Mouse (Mus musculus): ENCODE results near the gene Cbfb. TPM values are rescaled to one million over a fixed set of nuclear protein-coding genes. Genes with fewer than 3 reads are reported as not detected.
"Not testable (repeated sequence)": the region's sequence is repeated elsewhere in the genome, so short reads cannot be mapped to it uniquely, and the experiment has no call there.

Cbfb gene
- total and polyA plus RNA-seq, 2 experiments: 2.8 to 15.7 TPM

DNA sequence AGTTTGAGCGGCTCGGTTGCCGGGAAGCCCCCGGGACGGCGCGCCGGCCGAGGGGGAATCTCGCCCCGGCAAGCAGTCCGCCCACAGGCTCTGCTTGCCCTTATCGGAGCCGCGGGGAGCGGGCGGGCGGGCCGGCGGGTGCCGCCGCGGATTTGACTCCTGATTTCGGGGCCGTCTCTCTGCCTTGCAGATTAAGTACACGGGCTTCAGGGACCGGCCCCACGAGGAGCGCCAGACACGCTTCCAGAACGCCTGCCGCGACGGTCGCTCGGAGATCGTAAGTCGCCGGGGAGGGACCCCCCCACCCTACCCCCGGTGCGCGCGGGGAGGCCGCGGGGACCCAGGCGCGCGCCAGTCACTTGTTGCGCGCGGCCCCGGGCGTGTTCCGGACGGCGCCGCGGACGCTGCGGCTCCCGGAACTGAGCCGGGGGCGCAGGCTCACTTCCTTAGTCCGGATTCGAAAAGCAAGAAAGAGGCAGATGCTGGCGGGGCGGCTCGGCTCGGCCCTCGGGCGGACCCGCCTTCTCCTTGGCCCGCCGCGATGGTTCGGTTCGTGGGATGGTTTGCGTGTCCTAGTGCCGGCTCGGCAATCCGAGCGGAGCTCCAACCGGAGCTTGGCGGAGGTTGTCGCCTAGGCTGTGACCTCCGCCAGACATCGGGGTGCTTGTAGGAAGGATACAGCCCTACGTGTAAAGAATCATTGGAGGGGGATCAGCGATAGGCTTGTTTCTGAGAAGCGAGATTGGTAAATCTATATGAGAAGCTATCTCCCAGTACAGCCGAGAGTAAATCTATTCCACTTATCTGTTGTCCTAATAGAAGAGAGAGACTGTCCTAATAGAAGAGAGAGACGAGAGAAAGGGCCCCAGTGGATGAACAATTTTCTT is 885 bp downstream of the Cbfb start:
- WGBS: under 1% methylated on average over 89 of the region's 92 CpGs
- Histone ChIP-seq H3K4me3 (ENCODE audit: insufficient read depth, low read depth, low read length) (peak overlapping the region; percentile 82), H3K79me2 (ENCODE audit: control insufficient read depth, insufficient read depth, low read length) (peaks cover 11% of the 10 kb centered on the region; the same call in 1 of the 2 replicates), H3K27ac (replicated peaks; ENCODE audit: insufficient read depth, low read depth, low read length) (peak overlapping the region; percentile 63), H3K36me3 (ENCODE audit: control insufficient read depth, insufficient read depth, low read length) (peaks cover 2% of the 10 kb centered on the region; the same call in 1 of the 2 replicates), H3K27me3 (ENCODE audit: control insufficient read depth, insufficient read depth, low read length) (no peaks in the 10 kb centered on the region), H3K4me1 (ENCODE audit: control insufficient read depth, insufficient read depth, low read length) (no peaks in the 10 kb centered on the region; the same call in 1 of the 2 replicates), H3K9ac (ENCODE audit: low read depth, low read length) (peak overlapping the region; percentile 85)
- peak; percentile 25 for DNase-seq (ENCODE audit: extremely low read depth, low read depth, low spot score)
- TF ChIP-seq CTCF (IDR thresholded peaks at IDR 0.05; ENCODE audit: low read depth, low read length) (no peak), POLR2A (IDR thresholded peaks at IDR 0.05; ENCODE audit: extremely low read depth, insufficient read depth, low read length) (no peak)

DNA sequence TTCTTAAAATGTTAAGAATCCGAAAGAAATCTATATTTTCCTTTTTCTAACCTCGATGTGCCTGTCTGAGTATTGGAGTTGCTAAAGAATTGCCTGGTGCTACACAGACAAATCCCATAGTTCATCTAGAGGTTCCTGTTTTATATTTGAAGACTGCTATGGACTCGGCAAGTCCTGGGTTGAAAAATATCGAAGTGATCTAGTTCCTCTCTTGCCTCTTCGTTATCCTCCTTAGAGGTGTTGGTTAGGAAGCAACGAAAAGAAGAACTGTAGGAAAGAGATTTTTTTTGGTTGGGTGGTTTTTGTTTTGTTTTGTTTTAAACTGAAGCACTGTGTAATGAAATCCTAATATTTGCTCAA is 1.5 kb downstream of the Cbfb start:
- Histone ChIP-seq H3K9ac (ENCODE audit: low read depth, low read length) (no peak overlapping the region), H3K27me3 (ENCODE audit: control insufficient read depth, insufficient read depth, low read length) (no peaks in the 10 kb centered on the region), H3K4me3 (ENCODE audit: insufficient read depth, low read depth, low read length) (no peak overlapping the region; the same call in 1 of the 2 replicates), H3K27ac (replicated peaks; ENCODE audit: insufficient read depth, low read depth, low read length) (no peak overlapping the region), H3K36me3 (ENCODE audit: control insufficient read depth, insufficient read depth, low read length) (peaks cover 2% of the 10 kb centered on the region; the same call in 1 of the 2 replicates), H3K79me2 (ENCODE audit: control insufficient read depth, insufficient read depth, low read length) (peaks cover 11% of the 10 kb centered on the region; the same call in 1 of the 2 replicates), H3K4me1 (ENCODE audit: control insufficient read depth, insufficient read depth, low read length) (no peaks in the 10 kb centered on the region; the same call in 1 of the 2 replicates)
- WGBS: 22% methylated on average over 6 of the region's 6 CpGs
- DNase-seq (ENCODE audit: extremely low read depth, low read depth, low spot score): peak; percentile 25
- no peak for TF ChIP-seq CTCF (IDR thresholded peaks at IDR 0.05; ENCODE audit: low read depth, low read length)
- TF ChIP-seq POLR2A (IDR thresholded peaks at IDR 0.05; ENCODE audit: extremely low read depth, insufficient read depth, low read length): no peak

DNA sequence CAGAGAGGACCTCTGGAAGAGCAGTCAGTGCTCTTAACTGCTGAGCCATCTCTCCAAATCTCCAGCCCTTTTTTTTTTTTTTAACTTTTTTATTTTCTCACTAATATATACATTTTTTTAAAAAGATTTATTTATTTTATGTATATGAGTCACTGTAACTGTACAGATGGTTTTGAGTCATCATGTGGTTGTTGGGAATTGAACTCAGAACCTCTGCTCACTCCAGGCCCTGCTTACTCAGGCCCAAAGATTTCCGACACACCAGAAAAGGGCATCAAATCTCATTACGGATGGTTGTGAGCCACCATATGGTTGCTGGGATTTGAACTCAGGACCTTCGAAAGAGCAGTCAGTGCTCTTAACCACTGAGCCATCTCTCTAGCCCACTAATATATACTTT is 4.8 kb downstream of the Cbfb start:
- H3K9ac ChIP-seq (ENCODE audit: low read depth, low read length); DNase-seq (ENCODE audit: extremely low read depth, low read depth, low spot score); H3K4me3 ChIP-seq (ENCODE audit: insufficient read depth, low read depth, low read length); H3K4me1 ChIP-seq (ENCODE audit: control insufficient read depth, insufficient read depth, low read length); H3K36me3 ChIP-seq (ENCODE audit: control insufficient read depth, insufficient read depth, low read length); H3K27me3 ChIP-seq (ENCODE audit: control insufficient read depth, insufficient read depth, low read length); H3K27ac ChIP-seq (replicated peaks; ENCODE audit: insufficient read depth, low read depth, low read length): not testable (repeated sequence)
- H3K79me2 ChIP-seq (ENCODE audit: control insufficient read depth, insufficient read depth, low read length): peaks cover 11% of the 10 kb centered on the region; the same call in 1 of the 2 replicates
- WGBS: 94% methylated on average over 3 of the region's 3 CpGs

DNA sequence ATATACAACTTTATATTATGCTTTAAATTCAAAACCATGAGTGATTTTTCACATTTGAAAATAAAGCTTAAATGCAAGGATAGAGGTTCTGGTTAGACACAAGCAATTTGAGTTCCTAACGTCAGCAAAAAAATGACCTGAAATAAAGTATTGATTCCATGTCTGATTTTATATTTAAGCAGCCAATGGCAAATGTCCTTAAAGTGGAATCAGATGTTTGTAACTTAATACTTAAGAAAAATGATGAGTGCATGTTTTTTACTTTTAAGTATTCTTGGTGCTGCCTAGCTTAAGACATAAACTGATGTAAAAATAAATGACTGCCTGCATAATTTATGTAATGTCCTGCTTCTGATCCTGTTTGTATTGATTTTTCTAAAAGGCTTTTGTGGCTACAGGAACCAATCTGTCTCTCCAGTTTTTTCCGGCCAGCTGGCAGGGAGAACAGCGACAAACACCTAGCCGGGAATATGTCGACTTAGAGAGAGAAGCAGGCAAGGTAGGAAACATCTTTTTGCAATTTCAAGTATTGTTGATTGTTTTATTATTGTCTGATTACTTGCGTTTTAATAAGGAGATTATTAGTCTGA is 7.8 kb downstream of the Cbfb start:
- Histone ChIP-seq H3K36me3 (ENCODE audit: control insufficient read depth, insufficient read depth, low read length) (peaks cover 10% of the 10 kb centered on the region), H3K4me1 (ENCODE audit: control insufficient read depth, insufficient read depth, low read length) (no peaks in the 10 kb centered on the region; the same call in 1 of the 2 replicates), H3K27me3 (ENCODE audit: control insufficient read depth, insufficient read depth, low read length) (no peaks in the 10 kb centered on the region), H3K9ac (ENCODE audit: low read depth, low read length) (no peak overlapping the region), H3K4me3 (ENCODE audit: insufficient read depth, low read depth, low read length) (no peak overlapping the region), H3K79me2 (ENCODE audit: control insufficient read depth, insufficient read depth, low read length) (peaks cover 8% of the 10 kb centered on the region; the same call in 1 of the 2 replicates), H3K27ac (replicated peaks; ENCODE audit: insufficient read depth, low read depth, low read length) (no peak overlapping the region)
- DNase-seq (ENCODE audit: extremely low read depth, low read depth, low spot score): peak; percentile 79
- WGBS: 38% methylated on average over 6 of the region's 6 CpGs
- TF ChIP-seq POLR2A (IDR thresholded peaks at IDR 0.05; ENCODE audit: extremely low read depth, insufficient read depth, low read length) (no peak), CTCF (IDR thresholded peaks at IDR 0.05; ENCODE audit: low read depth, low read length) (no peak)

GRCm38 (mm10) chr8:105182201-105182600 is 11.7 kb downstream of the Cbfb start:
- H3K79me2 ChIP-seq (ENCODE audit: control insufficient read depth, insufficient read depth, low read length): peaks cover 3% of the 10 kb centered on the region; the same call in 1 of the 2 replicates
- no peak overlapping the region for H3K4me3 ChIP-seq (ENCODE audit: insufficient read depth, low read depth, low read length)
- H3K9ac ChIP-seq (ENCODE audit: low read depth, low read length): no peak overlapping the region
- H3K27me3 ChIP-seq (ENCODE audit: control insufficient read depth, insufficient read depth, low read length): no peaks in the 10 kb centered on the region
- no peak for DNase-seq (ENCODE audit: extremely low read depth, low read depth, low spot score)
- WGBS: 90% methylated on average over 1 of the region's 1 CpGs
- H3K27ac ChIP-seq (replicated peaks; ENCODE audit: insufficient read depth, low read depth, low read length): no peak overlapping the region
- H3K4me1 ChIP-seq (ENCODE audit: control insufficient read depth, insufficient read depth, low read length): no peaks in the 10 kb centered on the region; the same call in 1 of the 2 replicates
- peaks cover 10% of the 10 kb centered on the region for H3K36me3 ChIP-seq (ENCODE audit: control insufficient read depth, insufficient read depth, low read length)
- TF ChIP-seq POLR2A (IDR thresholded peaks at IDR 0.05; ENCODE audit: extremely low read depth, insufficient read depth, low read length) (no peak), CTCF (IDR thresholded peaks at IDR 0.05; ENCODE audit: low read depth, low read length) (no peak)

Measured in liver, adult 2 months (tissue).